Mouse (Mus musculus): Measurements from ENCODE around the gene Jmjd8. TPM values are rescaled to one million over a fixed set of nuclear protein-coding genes. Genes with fewer than 3 reads are reported as not detected.
A peak's percentile ranks its signal among the peaks of the same experiment; 100 is the strongest.
"Not testable (repeated sequence)": the region's sequence is repeated elsewhere in the genome, so short reads cannot be mapped to it uniquely, and the experiment has no call there.

Jmjd8 gene
- total RNA-seq, 4 experiments from 2014 or later, result 61.0 to 63.6 (median 61.8) TPM

DNA sequence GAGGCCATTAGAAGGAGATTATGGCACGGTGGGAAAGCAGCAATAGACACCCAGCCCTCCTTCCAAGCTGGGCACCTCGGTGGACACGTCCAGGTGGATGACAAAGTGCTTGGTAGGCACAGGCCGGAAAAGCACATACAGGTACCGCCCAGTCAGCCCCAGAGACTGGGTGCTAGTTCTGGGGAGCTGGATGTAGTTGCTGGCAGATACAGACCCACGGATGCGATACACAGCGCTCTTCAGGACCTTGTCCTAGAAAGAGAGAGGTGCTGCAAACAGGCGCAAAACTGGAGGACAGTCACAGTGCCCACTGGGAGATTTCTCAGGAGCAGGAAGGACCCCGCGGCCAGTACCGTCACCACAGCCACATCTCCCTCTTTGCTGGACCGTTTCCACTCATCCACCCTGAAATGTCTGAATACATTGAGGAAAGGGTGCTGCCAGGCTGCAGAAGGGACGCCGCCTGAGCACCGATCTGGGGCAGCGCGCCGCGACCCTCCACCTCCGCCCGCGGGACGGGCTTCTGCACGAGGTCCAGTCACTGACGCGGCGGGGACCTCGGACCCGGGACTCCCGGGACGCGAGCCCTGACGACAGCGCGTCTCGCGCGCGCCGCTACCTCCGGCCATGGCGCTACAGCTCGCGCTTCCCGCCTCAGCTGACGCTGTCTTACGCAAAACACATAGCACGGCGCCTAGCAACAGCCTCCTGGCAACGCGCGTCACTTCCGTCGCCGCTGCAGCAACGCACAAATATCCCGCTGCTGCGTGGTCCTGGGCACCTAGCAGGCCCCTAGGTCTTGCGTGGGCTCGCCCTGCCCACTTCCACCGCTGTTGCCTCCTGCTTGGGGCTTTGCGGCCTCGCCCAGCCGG, 32.4 kb downstream of the Jmjd8 start, which contains the start of gene Wdr90:
Gene Wdr90 (minus strand): TSS at position 670 of the 872 bp plus-strand sequence.
- peak; percentile 91 to 94 for DNase-seq (ENCODE audit: low spot score in 2 of 2)

- DNase-seq (ENCODE audit: low spot score in 2 of 2), result no peak
These were observed 33.3 kb downstream of the Jmjd8 start for GRCm38 (mm10) chr17:25861704-25862612.

GRCm38 (mm10) chr17:25863681-25864080, 35.0 kb downstream of the Jmjd8 start:
- DNase-seq (ENCODE audit: low spot score in 2 of 2), result no peak

DNA sequence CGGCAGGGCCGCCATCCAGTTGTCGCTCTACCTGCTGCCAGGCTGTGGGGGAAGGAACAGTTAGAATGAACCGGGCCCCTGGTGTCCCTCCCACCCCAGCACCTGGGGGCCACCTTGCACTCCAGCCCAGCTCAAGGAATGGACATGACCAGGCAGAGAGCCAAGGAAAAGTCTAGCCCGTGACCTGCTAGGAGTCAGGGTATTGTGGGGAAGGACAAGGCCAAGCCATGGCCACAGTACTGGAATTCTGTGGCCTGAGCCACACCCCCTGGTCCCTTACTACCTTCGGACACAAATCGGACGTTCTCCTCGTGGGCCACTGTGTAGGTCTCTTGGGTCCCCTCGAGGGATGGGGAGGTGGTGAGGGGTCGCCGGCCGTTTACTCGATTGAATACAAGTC, 35.6 kb downstream of the Jmjd8 start:
- DNase-seq (ENCODE audit: low spot score in 2 of 2), result no peak

GRCm38 (mm10) chr17:25865288-25865687, 36.6 kb downstream of the Jmjd8 start:
- no peak for DNase-seq (ENCODE audit: low spot score in 2 of 2)

GRCm38 (mm10) chr17:25866172-25866571, 37.5 kb downstream of the Jmjd8 start:
- DNase-seq (ENCODE audit: low spot score in 2 of 2), result no peak

DNA sequence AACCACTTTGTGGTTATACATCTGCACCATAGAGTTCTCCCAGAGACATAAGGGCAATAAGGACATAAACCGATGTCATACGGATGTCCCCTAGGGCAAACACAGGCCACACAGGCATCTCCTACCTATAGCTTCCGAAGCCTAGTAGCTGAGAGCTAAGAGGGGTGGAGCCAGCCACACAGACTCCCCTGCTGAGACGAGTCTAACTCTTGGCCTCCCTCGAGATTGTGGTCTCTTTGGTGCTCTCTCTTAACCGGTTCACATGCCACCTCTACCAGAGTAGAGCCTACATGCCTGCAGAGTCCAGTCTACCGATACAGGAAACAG, 38.8 kb downstream of the Jmjd8 start:
- DNase-seq (ENCODE audit: low spot score in 2 of 2), result no peak

DNA sequence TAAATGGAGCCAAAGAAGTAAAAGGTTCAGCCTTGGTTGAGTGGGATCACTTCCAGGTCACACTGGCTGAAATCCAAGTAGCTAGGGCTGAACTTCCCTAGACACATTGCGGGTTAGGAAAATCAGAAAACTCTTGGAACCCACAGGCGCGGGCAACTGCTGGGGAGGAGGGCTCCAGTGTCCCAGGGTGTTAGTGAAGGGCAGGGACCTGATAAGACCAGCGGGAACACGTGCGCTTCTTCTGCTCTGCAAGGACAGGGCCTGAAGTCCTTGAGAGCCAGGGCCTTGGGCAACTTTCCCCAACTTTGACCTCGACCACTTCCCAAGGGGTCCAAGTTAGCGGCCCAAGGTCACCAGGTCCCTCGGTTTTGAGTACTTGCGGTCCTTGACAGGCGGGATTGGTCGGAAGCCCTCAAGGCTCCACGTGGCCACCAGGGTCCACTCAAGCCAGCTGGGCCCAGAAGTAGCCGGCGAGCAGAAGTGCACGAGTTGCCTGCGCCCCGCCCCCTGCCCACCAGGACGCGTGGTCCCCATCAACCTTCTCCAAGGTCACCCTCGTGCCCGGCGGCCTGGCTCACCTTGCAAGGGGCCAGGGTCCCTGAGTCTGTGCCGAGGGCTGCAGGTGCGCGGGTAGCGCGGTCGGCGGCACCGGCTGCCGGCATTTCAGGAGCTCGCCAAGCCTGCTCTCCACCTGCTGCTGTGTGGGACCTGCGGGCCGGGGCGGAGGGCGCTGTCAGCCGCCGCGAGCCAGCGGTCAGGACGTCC, 39.4 kb downstream of the Jmjd8 start:
- DNase-seq (ENCODE audit: low spot score in 2 of 2), result no peak

DNA sequence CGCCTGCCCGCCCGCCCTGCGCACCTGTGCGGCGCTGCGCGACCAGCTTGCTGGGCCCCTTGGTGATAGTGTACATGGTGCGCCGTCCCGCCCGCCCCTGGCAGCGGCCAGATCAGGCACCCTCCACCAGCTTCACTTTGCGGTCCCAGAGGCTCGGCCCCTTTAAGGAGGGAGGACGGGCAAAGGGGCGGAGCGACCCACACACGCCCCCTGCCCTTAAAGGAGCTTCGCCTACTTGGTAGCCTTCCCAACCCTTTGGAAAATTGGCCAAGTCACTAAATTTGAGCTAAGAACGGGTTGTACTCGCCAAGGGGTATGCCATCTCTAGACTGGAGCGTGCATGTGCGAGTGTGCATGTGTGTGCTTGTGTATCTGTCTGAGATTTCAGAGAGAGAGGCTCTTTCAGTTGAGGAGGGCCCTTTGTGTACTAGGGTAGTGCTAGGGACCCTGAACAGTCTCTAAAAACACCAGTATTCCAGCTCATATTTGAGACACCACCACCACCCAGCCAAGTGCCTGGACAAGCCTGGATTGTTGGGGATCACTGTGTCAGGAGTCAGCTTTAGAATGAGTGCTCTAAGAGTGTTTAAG, 40.0 kb downstream of the Jmjd8 start, which contains the start of gene Mcrip2:
Gene Mcrip2 (minus strand): TSS at position 164 of the 591 bp plus-strand sequence.
- DNase-seq (ENCODE audit: low spot score in 2 of 2), result peak; percentile 72 to 78

DNA sequence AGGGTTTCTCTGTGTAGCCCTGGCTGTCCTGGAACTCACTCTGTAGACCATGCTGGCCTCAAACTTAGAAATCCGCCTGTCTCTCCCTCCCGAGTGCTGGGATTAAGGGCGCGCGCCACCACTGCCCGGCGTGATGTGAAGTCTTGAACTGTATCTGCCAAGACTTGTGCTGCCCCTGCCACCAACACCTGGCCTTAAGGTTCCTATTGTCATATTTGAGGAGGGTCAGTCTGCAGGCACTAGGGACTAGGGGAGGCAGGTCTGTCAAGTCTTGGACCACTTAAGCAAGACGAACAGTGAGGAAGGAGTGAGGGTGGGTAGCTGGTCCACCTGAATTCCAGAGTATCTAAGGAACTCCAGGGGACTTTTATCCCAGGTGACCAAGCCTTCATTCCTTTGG, 40.8 kb downstream of the Jmjd8 start:
- no peak for DNase-seq (ENCODE audit: low spot score in 2 of 2)

GRCm38 (mm10) chr17:25869954-25870353, 41.3 kb downstream of the Jmjd8 start:
- DNase-seq (ENCODE audit: low spot score in 2 of 2), result no peak

GRCm38 (mm10) chr17:25871566-25871965, 42.9 kb downstream of the Jmjd8 start:
- not testable (repeated sequence) for DNase-seq (ENCODE audit: low spot score in 2 of 2)

DNA sequence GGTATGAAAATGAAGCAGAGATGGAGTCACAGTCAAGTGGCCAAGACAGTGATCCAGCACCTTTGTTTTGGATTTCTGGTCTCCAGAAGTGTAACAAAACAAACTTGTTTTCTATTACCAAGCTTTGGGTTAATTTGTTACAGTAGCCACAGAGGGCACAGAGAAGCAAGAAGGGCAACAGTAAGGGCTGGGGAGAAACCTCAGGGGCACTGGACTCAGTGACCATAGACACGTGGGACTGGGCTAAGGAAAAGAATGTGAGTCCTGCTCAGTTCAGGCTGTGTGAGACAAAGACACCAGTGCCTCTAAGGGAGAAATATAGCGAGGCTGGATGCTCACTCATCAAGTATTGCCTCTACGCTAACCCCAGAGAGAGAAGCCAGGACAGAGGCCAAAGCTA, 44.0 kb downstream of the Jmjd8 start:
- no peak for DNase-seq (ENCODE audit: low spot score in 2 of 2)

- DNase-seq (ENCODE audit: low spot score in 2 of 2), result no peak
These were observed 44.9 kb downstream of the Jmjd8 start for GRCm38 (mm10) chr17:25873405-25874147.

GRCm38 (mm10) chr17:25874148-25874720, 45.6 kb downstream of the Jmjd8 start:
- no peak for DNase-seq (ENCODE audit: low spot score in 2 of 2)

- DNase-seq (ENCODE audit: low spot score in 2 of 2), result peak; percentile 94 to 99
These were observed 46.1 kb downstream of the Jmjd8 start, which contains the start of gene Mettl26 for GRCm38 (mm10) chr17:25874721-25875170. Mettl26 (plus strand) TSS chr17:25875074.

DNA sequence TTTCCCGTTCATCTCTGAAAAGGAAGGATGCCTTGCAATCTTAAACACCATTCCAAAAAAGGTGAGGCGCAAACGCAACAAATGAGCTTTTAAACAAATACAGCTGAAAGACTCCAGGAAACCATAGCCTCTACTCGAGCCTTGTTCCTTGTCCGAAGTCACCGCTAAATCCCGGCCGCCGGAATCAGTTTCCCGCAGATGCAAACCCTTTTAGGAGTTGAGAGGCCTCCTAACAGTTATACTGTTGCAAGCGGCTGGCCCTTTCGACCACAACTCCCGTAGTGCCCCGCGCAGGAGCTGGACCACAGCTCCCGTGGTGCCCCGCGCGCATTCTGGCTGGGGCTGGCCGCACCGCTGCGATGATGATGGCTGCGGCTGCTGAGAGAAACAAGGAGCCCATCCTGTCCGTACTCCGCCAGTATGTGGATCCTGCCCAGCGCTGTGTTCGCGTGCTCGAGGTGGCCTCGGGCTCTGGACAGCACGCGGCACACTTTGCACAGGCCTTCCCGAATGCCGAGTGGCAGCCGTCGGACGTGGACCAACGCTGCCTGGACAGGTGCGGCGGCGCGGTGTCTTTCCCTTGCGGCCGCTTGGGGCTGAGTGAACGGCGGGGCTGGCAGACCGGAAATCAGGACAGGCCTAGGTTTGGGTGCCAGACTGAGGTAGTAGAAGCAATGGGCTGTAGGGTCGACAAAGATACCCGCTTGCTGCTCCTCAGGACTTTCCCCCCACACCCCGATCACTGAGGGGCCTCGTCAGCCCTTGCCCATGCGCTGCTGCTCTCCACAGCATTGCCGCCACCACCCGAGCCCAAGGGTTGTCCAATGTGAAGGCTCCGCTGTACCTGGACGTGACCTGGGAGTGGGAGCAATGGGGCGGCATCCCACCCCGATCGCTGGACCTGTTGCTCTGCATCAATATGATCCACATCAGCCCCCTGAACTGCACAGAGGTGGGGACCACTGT, 46.8 kb downstream of the Jmjd8 start:
- peak; percentile 85 to 91 for DNase-seq (ENCODE audit: low spot score in 2 of 2)

GRCm38 (mm10) chr17:25876347-25876915, 47.8 kb downstream of the Jmjd8 start:
- no peak for DNase-seq (ENCODE audit: low spot score in 2 of 2)

Data from layer of hippocampus, adult 8-10 months (tissue).